Mouse (Mus musculus): ENCODE measurements at regions not wholly inside any gene's neighbourhood (a gene's known extent, or its start where the extent isn't known, plus 50 kb on each side); places are given as distances from the start of the nearest gene placed in this dataset.

DNA sequence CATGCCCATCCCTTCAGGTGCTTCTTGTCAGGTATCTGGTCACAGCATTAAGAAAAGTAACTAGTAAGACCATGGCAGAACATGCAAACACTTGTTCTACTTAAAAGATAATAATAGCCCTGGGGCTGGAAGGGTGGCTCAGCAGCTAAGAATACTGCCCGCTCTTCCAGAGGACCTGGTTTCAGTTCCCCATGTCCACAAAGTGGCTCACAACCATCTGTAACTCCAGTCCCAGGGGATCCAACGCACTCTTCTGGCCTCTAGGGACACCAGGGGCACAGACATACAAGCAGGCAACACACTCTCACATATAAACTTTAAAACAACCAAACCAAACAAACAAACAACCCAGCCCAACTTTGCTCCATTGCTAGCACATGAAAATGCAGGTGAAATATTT, 55.2 kb upstream of the Ppp2r5a start:
- Histone ChIP-seq H3K27me3 (no peaks in the 10 kb centered on the region), H3K4me1 (replicated peaks) (peaks cover 18% of the 10 kb centered on the region), H3K4me3 (no peak overlapping the region), H3K9ac (no peak overlapping the region), H3K27ac (no peak overlapping the region), H3K4me2 (no peak overlapping the region), H3K9me3 (no peaks in the 10 kb centered on the region), H3K36me3 (no peaks in the 10 kb centered on the region)
- ATAC-seq (ENCODE audit: low FRiP score) = no peak
- 66% methylated on average over 2 of the region's 2 CpGs for WGBS

DNA sequence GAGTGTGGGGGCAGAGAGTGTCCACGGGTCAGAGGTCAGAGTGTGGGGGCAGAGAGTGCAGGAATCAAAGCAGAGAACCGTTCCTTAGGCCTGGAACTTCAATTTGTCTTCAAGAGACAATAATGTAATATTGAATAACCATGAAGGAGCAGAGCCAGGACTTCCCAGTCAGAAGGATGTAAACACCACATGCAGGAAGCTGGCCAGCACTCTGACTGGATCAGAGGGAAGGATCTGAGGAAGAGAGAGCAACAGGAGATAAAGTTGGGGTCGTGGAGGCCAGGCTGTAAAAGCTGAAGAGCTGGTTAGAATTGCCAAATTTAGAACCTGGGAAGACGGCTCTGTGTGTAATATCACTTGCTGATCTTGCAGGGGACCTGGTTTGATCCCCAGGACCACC, 54.0 kb upstream of the Ppp2r5a start:
- no peak for ATAC-seq (ENCODE audit: low FRiP score)
- WGBS = 77% methylated on average over 4 of the region's 4 CpGs
- no peaks in the 10 kb centered on the region for H3K9me3 ChIP-seq
- no peaks in the 10 kb centered on the region for H3K27me3 ChIP-seq
- no peaks in the 10 kb centered on the region for H3K36me3 ChIP-seq
- H3K9ac ChIP-seq = no peak overlapping the region
- no peak overlapping the region for H3K4me2 ChIP-seq
- H3K4me1 ChIP-seq (replicated peaks) = peaks cover 11% of the 10 kb centered on the region
- no peak overlapping the region for H3K27ac ChIP-seq
- H3K4me3 ChIP-seq = no peak overlapping the region

DNA sequence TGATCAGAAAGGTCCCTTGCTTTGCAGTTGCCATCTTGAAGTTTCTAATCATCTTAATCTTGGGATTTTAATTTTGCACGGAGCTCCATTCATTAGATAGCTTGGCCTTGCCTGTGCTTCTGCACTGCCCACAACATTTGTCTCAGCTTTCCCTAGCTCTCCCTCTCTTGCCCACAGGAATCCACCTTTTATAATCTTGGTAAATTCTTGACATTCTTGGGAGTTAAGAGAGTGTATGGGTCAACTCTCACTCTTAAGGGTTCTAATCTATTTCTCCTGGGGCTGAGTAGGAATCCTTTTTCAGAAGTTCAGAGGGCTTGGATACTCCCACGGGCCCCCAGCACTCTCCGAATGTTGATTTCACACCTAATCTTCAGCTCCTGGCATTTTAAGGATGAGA, 51.5 kb upstream of the Ppp2r5a start:
- no peak for ATAC-seq (ENCODE audit: low FRiP score)
- 68% methylated on average over 3 of the region's 3 CpGs for WGBS
- Histone ChIP-seq H3K36me3 (no peaks in the 10 kb centered on the region), H3K4me2 (no peak overlapping the region), H3K9me3 (no peaks in the 10 kb centered on the region), H3K27ac (no peak overlapping the region), H3K4me3 (no peak overlapping the region), H3K9ac (no peak overlapping the region), H3K27me3 (no peaks in the 10 kb centered on the region), H3K4me1 (replicated peaks) (peaks cover 4% of the 10 kb centered on the region; the same call in 1 of the 2 replicates)

DNA sequence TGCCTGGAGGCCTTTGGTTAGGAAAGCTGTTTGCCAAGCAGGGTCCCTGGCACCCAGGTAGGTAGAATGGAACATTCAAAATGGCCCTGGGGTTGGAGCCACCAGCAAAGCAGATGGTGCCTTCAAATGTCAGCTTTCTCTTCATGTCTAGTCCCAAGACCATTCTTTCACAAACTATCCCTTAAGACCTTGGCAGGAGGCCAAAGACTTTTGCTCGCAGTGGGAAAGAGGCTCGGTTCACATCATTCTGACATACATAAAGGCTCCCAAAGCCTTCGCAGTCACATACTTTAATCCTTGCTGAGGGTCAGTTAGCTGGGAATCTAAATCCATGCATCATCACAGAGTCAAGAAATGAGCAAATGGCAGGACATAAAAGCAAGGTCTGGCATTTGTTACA, 50.5 kb upstream of the Ppp2r5a start:
- WGBS = 37% methylated on average over 3 of the region's 3 CpGs
- Histone ChIP-seq H3K27me3 (no peaks in the 10 kb centered on the region), H3K9me3 (no peaks in the 10 kb centered on the region), H3K9ac (no peak overlapping the region), H3K36me3 (no peaks in the 10 kb centered on the region), H3K27ac (no peak overlapping the region), H3K4me2 (no peak overlapping the region), H3K4me1 (replicated peaks) (peaks cover 4% of the 10 kb centered on the region; the same call in 1 of the 2 replicates), H3K4me3 (no peak overlapping the region)
- ATAC-seq (ENCODE audit: low FRiP score) = no peak

Measured in hindbrain, embryonic 13.5 days (tissue).